ENCODE assay signal across 16 mouse cellular contexts in the genomic region with DNA sequence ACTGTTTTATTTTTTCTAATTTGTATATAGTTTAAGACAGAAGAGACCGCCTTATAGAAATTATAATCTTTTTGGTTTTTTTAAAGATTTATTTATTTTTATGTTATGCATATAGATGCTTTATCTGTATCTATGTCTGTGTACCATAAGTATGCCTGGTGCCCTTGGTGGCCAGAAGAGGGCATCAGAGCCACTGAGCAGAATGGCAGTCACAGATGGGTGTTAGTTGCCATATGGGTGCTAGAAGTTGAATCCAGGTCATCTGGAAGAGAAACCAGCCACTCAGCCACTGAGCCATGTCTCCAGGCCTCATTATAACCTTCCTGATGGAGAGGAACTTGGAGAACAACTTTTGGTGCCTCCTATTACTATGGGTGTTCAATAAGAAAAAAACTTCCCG. TPM values are rescaled to one million over a fixed set of nuclear protein-coding genes. Genes with fewer than 3 reads are reported as not detected.
A peak's percentile ranks its signal among the peaks of the same experiment; 100 is the strongest.
DNase-seq lines count a peak whose midpoint lies in the region; ATAC-seq and TF ChIP-seq lines count a peak whose summit lies in the region.
"Had no signal": no experiment of that assay in that cellular context is flagged by ENCODE, and none has a peak within 500 bp of the region (broad histone marks: within the 10 kb centered on the region; RNA-seq: fewer than 3 reads in every experiment).

No protein-coding gene starts in this region.

- H3K36me3 ChIP-seq in heart, adult 2 months (ENCODE audit: control insufficient read depth, insufficient read depth, low read length), result peaks cover 2% of the 10 kb centered on the region; the same call in 1 of the 2 replicates
- H3K36me3 ChIP-seq in lung, postnatal 0 days (ENCODE audit: insufficient read depth, low read length), result no peaks in the 10 kb centered on the region
- no peaks in the 10 kb centered on the region for H3K36me3 ChIP-seq in kidney, embryonic 14.5 days (ENCODE audit: control insufficient read depth, insufficient read depth, low read length)
- H3K36me3 ChIP-seq: embryonic facial prominence, embryonic 15.5 days; hindbrain, embryonic 10.5 days had no signal

- no peak overlapping the region for H3K27ac ChIP-seq in heart, adult 2 months
- no peak overlapping the region for H3K27ac ChIP-seq in lung, postnatal 0 days (ENCODE audit: low read length)
- no peak overlapping the region for H3K27ac ChIP-seq in kidney, embryonic 14.5 days (ENCODE audit: low read depth, low read length)
- H3K27ac ChIP-seq: embryonic facial prominence, embryonic 15.5 days; hindbrain, embryonic 10.5 days had no signal

- H3K4me3 ChIP-seq in heart, adult 2 months, result no peak overlapping the region
- H3K4me3 ChIP-seq in lung, postnatal 0 days (ENCODE audit: low read depth, low read length), result no peak overlapping the region
- no peak overlapping the region for H3K4me3 ChIP-seq in kidney, embryonic 14.5 days (ENCODE audit: low read length)
- H3K4me3 ChIP-seq: embryonic facial prominence, embryonic 15.5 days; hindbrain, embryonic 10.5 days; megakaryocyte, embryonic 14.5 days; myocyte had no signal

- WGBS in heart, adult 2 months, result 95% methylated on average over 2 of the region's 2 CpGs
- WGBS in lung, postnatal 0 days, result 89% methylated on average over 2 of the region's 2 CpGs
- WGBS in kidney, embryonic 14.5 days, result 95% methylated on average over 2 of the region's 2 CpGs

- ATAC-seq in lung, postnatal 0 days, result no peak
- ATAC-seq in kidney, embryonic 14.5 days (ENCODE audit: low FRiP score, low TSS enrichment), result no peak
- ATAC-seq: activated CD4-positive, CD25-positive, alpha-beta regulatory T cell, adult 4 months; forebrain, embryonic 16.5 days had no signal

- TF ChIP-seq EP300 in heart, adult 2 months (IDR thresholded peaks at IDR 0.05; ENCODE audit: insufficient read depth, low read depth, low read length), result no peak
- no peak for TF ChIP-seq EP300 in lung, postnatal 0 days (IDR thresholded peaks at IDR 0.05)

- no peak for DNase-seq in heart, adult 2 months
- no peak for DNase-seq in heart, postnatal 25 days (ENCODE audit: low spot score)
- DNase-seq in lung, postnatal 0 days (ENCODE audit: low spot score), result no peak
- no peak for DNase-seq in lung, postnatal 10 days
- peak; percentile 36 for DNase-seq in R1 (ENCODE audit: low read depth, low spot score)
- peak; percentile 40 for DNase-seq in retina, embryonic 14.5 days (ENCODE audit: low spot score)
- DNase-seq in ovary, postnatal 36 days (ENCODE audit: low spot score), result no peak
- DNase-seq: cerebellum, postnatal 36 days; kidney, adult 9 months had no signal

- H3K79me2 ChIP-seq in heart, adult 2 months (replicated peaks; ENCODE audit: control insufficient read depth, insufficient read depth, low read length), result peaks cover 4% of the 10 kb centered on the region; the same call in 1 of the 2 replicates

- peaks cover 1% of the 10 kb centered on the region for H3K4me1 ChIP-seq in heart, adult 2 months (ENCODE audit: control insufficient read depth, insufficient read depth, low read length)
- H3K4me1 ChIP-seq in lung, postnatal 0 days (ENCODE audit: insufficient read depth, low read depth, low read length), result no peaks in the 10 kb centered on the region
- H3K4me1 ChIP-seq in kidney, embryonic 14.5 days (ENCODE audit: control insufficient read depth, insufficient read depth, low read length), result no peaks in the 10 kb centered on the region
- H3K4me1 ChIP-seq: embryonic facial prominence, embryonic 15.5 days; hindbrain, embryonic 10.5 days had no signal

- intact Hi-C loops in heart, adult 2 months (cut with DNase I), result no loop called here
- intact Hi-C loops in heart, postnatal 25 days (cut with DNase I), result no loop called here

- TF ChIP-seq CTCF in heart, adult 2 months (IDR thresholded peaks at IDR 0.05), result peak; percentile 34
- TF ChIP-seq CTCF in lung, postnatal 0 days (IDR thresholded peaks at IDR 0.05), result peak; percentile 54

- H3K9ac ChIP-seq in heart, adult 2 months (ENCODE audit: low read depth, low read length), result no peak overlapping the region
- H3K9ac ChIP-seq in lung, postnatal 0 days (replicated peaks; ENCODE audit: low read depth), result no peak overlapping the region
- H3K9ac ChIP-seq in kidney, embryonic 14.5 days (ENCODE audit: low read depth, low read length), result no peak overlapping the region
- H3K9ac ChIP-seq: embryonic facial prominence, embryonic 15.5 days had no signal

- no peaks in the 10 kb centered on the region for H3K9me3 ChIP-seq in lung, postnatal 0 days (ENCODE audit: low read length)
- no peaks in the 10 kb centered on the region for H3K9me3 ChIP-seq in kidney, embryonic 14.5 days (ENCODE audit: control insufficient read depth, low read length)
- H3K9me3 ChIP-seq: embryonic facial prominence, embryonic 15.5 days; hindbrain, embryonic 10.5 days; megakaryocyte, embryonic 14.5 days had no signal

- TF ChIP-seq POLR2A in heart, adult 2 months (IDR thresholded peaks at IDR 0.05; ENCODE audit: insufficient read depth, low read depth, low read length), result no peak

- H3K4me2 ChIP-seq in lung, postnatal 0 days (replicated peaks; ENCODE audit: low read depth, low read length), result no peak overlapping the region
- no peak overlapping the region for H3K4me2 ChIP-seq in kidney, embryonic 14.5 days (replicated peaks; ENCODE audit: low read depth, low read length)
- H3K4me2 ChIP-seq: embryonic facial prominence, embryonic 15.5 days had no signal

- no peaks in the 10 kb centered on the region for H3K27me3 ChIP-seq in heart, adult 2 months (ENCODE audit: control insufficient read depth, insufficient read depth, low read length)
- no peaks in the 10 kb centered on the region for H3K27me3 ChIP-seq in lung, postnatal 0 days (replicated peaks; ENCODE audit: insufficient read depth, low read length)
- H3K27me3 ChIP-seq in kidney, embryonic 14.5 days (ENCODE audit: control insufficient read depth, insufficient read depth, low read length), result no peaks in the 10 kb centered on the region
- H3K27me3 ChIP-seq: embryonic facial prominence, embryonic 15.5 days; megakaryocyte, embryonic 14.5 days had no signal

RNA-seq across cellular contexts. Expression of gene Ncoa1, which starts 16.0 kb away (rescaled TPM):
- total RNA-seq in heart, adult 2 months (2021), result 10 to 100 TPM; 30.2 to 32.6 TPM
- polyA plus RNA-seq in heart, adult 2 months (2012; rRNA removed), result 16.4 and 25.0 TPM in 2 replicates
- 10 to 100 TPM; 29.2 to 34.6 TPM for total RNA-seq in heart, postnatal 25 days (2021)
- 9.6 and 12.4 TPM in 2 replicates for polyA plus RNA-seq in lung, postnatal 0 days (2015; fragmentation: Nextera tagmentation; extraction: Ambion mirVana)
- polyA plus RNA-seq in kidney, embryonic 14.5 days (2014; fragmentation: Nextera tagmentation; extraction: Ambion mirVana), result 8.9 and 10.6 TPM in 2 replicates

Comparison
In these comparisons a context has a peak if more than half of its experiments do, and no peak if none do; other contexts are left out.
1. DNase-seq: peak in R1 (single experiment) and retina, embryonic 14.5 days (single experiment); none in heart, adult 2 months (0 of 2), heart, postnatal 25 days (single experiment), lung, postnatal 0 days (single experiment), lung, postnatal 10 days (single experiment) and ovary, postnatal 36 days (single experiment).